Mouse (Mus musculus) retina, adult 2 months (tissue): Measurements from ENCODE around the gene Cd48.
"Not testable (repeated sequence)": the region's sequence is repeated elsewhere in the genome, so short reads cannot be mapped to it uniquely, and the experiment has no call there.

Experiments used
- DNase-seq: peaks from one replicate; pipeline ENCODE4 v3.0.0-alpha.2; 2012; ENCODE audit warnings: low read depth, low spot score

The Cd48 gene

DNA sequence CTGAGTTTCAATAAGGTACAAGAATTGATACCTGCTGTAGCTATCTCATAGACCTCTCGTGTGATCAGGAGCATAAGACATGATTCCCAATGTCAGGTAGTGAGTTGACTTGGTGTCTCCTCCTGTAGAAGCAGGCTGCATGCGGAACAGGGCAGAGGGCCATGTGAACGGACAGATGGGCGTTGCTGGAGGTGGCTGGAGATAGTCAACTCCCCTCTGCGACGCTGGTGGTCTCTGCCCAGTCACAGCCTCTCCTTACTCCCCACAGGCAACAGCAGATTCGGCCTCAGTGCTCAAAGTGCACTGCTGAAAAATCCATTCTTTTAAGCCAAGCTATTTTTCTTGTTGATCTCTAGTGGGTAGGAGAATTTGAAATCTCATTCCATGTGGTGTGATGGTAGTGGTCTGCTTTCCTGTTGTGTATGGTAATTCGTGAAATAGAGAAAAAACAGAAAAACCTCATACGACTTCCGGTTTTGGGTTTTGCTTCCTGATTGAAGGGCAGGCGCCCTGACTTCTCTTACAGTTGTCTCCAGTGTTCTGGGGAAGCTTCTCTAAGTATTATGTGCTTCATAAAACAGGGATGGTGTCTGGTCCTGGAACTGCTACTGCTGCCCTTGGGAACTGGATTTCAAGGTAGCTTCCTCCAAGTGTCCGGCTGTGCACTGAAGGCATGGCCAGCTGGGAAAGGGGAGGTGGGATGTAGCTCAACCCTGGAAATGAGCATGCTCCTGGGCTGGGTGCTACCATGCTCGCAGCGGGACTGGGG, at the start of gene Cd48:
Gene Cd48, plus strand, starts transcription at position 479 of the 769 bp plus-strand sequence.
- DNase-seq = no peak

DNA sequence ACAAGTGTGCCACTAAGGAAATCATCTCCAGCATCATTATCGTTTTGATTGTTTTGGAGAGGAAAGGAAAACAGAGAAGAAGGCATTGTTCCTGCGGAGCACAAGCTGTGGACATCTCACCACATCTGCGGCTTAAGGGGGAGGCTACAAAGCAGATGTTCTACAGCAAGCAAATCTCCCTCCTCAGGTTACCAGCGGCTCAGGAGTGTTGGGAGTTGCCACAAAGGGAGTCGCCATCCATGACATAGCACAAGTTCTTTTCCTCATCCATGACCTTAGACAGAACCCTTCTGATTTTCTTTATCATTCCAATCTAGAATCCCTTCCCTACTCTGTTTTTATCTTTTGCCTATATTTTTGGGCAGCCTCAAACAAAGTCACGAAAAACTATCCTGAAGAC, 46.1 kb upstream of the Cd48 start:
- DNase-seq = no peak

DNA sequence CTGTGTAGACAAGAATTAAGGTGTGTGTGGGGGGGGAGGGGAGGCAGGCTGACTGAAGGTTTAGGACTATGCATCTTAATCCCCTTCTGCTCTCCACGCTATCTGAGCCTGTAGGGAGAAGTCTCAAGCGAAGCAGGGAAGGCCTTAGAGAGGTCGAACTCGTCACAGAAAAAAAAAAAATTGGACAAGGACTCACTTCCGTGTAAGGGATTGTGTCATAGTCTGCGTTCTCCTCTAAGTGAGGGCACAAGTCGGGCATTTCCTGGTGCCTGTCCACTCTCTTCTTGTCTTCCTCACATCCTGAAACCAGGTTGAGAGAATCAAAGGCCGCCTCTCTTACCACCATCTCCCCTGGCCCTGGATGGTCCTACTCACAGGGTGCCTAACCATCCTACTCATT, 44.7 kb upstream of the Cd48 start:
- DNase-seq = no peak

DNA sequence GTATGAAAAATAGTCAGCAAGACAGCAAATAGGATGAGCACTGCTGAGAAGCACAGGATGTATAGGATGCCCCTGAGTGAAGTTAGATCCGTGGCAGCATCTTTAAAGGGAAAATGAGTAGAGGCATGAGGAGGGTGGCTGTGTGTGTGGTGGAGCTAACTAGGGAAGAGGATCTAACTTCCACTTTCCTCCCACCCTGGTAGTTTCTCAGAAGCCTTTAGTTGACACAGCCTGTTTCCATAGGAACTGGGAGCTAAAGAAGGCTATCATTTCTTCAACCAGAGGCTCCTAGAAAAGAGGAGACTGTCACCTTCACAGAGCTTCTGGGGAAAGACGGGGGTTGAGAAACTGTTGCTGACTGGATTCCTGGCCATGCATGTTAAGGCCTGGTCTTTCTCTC, 43.1 kb upstream of the Cd48 start:
- DNase-seq = no peak

DNA sequence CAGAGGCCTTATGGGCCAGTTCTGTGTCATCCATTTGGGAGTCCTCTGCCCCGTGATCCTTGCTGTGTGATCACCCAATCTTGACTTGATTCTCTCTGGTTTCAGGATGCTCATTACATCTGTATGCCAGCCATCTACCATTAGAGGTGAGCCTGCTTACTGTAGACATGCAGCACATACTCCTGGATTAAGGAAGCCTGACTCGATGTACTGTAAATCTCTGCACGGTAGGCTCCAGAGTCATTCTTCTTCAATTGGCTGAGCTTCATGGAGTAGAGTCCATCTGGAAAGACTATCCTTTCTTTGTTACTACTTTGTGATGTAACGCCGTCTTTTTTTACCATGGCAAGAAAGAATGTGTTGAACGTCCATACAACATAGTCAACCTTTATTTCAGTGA, 41.0 kb upstream of the Cd48 start:
- DNase-seq = no peak

DNA sequence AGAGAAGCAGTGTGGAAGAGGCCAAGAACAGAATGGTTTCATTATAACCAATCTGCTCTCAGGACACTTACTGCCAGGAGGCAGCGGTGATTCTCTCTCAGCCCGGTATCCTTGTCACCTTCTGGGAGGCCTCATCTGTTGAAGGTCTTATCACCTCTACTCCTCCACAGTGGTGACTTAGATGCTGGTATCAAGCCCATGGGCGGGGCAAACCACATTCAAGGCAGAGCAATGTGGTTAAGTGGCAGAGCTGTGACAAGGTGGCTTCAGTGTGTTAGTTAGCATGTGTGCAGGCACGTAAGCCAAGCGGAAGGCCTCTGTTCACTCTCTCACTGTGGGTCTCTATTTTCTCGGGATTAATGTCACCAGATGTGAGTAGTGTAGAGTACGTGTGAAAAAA, 38.2 kb upstream of the Cd48 start:
- DNase-seq = no peak

DNA sequence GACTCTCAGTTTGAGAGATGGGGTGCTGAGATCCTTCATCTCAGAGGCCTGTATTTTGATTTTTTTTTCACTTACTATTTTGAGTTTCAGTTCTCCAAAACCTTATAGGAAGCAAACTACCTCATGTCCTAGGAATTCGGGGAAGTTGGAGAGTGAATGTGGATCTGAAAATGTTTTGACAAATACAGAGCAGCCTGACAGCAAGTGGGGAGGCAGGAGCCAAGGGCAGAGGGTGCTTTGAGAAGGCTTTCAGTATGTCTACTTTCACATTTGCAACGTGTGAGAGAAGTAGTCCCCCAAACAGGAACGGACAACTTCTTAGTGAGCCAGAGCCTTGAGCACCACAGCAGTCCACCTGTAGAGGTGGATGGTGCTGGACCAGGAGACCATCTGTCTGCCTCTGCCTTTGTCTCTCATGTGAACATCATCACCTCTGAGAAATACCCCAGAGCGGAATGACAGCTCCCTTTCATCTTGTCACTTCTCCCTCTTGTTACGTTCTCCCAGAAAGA, 35.3 kb upstream of the Cd48 start:
- no peak for DNase-seq

DNA sequence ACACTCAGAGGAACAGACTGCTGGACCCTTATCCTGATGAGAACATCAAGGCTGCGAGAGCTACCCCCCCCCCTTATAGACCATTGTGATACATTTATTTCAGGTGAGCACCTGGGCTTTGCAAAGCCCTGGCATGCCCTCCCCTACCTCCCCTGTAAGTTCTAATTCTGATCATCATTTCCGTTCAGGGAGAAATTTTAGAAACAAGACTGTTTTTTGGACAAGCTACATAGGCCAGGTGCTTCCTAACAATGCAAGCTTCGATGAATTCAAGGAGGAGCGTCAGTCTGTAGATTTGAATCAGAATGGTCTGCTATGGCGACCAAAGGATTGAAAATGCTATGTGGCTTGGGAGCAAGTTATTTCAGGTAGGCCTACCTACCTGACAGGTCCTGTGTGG, 34.1 kb upstream of the Cd48 start:
- no peak for DNase-seq

DNA sequence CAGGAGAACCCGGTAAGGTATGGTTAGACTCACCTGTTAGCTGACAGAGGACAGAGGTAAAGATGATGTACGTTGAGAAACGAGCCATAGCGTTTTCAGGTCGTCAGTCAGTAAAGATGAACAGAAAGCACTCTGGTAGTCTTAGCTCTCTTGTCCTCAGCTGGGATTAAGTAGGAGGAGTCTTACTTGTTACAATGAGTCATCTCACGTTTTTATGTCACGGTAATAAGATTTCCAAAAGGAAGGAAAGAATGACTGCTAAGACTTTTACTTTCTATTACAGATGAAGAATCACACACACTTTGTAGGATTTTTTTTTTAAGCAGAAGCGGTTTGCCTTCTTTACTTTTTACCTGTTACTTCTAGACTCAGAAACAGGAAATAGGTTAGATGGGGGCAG, 33.0 kb upstream of the Cd48 start:
- no peak for DNase-seq

DNA sequence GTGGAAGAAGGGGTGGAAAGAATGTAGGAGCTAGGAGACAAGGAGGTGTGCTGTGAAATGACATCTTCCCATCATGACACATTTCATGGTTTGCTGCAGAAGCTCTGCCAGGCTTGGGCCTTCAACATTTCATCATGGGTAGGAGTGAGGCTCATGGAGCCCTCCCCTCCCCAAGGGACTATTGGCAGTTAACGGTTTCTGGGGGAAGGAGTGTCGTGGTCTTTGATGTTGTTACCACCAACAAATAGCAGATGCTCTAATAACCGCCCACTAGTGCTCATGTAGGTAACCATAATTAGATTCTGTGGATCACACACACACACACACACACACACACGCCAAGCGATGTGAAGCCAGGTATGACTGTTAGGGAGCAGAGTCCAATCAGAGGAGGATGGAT, 29.1 kb upstream of the Cd48 start, which contains the start of gene Slamf7:
Gene Slamf7, minus strand, starts transcription at position 302 of the 400 bp plus-strand sequence.
- DNase-seq = no peak

DNA sequence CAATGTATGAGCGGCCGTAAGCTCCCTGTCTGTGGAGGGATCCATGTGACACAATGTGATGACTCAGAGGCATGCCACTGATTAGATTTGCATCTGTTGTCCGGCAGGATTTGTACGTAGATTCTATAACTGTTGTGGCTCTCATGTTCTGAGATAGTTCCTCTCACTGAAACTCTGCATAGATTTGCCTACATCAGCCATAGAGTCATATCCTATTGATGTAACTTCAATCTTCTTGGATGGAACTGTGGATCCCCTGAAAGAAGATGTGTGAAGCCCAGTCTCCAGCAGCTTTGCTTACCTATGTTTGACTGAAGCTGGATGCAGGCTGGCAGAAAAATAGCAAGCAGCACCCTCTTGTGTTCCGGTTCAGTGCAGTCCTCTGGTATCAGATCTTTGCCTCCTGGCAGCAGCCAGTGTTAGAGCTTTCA, 23.2 kb upstream of the Cd48 start:
- DNase-seq = no peak

DNA sequence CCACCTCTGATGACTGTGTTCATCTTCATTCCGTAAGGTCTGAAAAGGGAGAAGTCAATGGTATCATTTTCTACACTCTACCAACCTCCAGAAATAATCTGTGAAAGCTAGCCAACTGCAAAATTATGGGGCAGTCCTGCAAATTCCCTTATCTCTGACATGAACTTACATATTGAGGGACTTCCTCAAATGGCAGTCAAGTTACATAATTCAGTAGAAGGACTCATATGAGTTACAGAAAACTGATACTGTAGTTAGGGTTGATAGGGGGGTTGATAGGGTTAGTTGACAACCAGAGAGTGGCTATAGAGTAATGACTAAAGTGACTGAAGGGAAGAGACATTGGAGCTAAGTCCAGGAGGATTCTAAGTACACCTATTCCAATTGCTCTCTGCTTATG, 21.4 kb upstream of the Cd48 start:
- DNase-seq = no peak

DNA sequence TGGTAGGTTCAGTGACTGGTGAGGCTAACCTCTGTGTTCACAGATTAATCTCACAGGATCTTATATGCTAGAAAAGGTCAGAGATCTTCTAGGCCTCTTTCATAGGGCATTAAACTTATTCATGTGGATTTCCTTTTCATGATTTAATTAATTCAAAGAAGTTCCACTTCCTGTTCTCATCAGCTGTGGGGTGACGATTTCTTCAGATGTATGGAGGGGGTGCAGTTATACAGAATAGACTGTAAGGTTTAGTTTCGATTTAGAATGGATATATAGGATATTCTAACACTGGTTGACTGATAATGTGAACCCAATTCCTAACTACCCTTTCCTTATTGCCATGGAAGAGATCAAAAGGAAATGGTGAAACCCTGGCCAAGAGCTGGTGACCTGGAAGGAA, 20.3 kb upstream of the Cd48 start:
- no peak for DNase-seq

DNA sequence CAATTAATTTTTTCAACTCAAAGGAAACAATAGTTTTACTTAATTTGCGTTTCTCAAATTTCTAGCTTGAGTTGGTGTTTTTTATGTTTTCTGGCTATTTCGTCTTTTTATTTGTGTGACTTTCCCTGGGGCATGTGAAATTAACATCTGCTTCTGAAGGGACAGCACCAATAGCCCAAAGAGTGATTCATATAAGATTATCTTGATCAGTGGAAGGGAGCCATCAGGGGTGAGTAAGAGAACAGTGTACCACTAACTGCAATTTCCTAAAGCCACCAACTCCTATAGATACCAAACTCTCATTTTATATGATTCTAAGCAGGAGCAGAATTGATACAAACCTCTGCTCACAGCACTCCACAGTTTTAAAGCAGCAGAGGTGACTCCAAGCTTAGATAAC, 18.1 kb upstream of the Cd48 start:
- no peak for DNase-seq

DNA sequence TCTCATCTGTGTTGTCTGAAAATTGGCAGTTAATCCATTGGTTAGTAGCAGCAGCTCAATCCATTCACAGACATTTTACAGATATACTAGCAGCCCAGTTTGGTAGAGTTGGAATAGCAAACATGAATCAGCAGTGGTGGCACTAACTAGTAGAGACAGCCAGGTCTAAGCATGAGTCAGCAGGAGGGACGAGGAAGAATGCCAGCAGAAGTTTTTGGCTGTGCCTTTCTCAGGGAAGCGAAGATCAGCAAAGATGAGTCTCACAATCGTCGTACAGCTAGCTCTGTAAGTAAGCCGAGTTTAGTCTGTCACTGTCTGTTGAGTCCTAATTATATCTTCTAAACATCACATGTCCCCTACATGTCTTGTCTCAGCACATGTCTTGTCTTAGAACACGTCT, 15.5 kb upstream of the Cd48 start:
- no peak for DNase-seq

DNA sequence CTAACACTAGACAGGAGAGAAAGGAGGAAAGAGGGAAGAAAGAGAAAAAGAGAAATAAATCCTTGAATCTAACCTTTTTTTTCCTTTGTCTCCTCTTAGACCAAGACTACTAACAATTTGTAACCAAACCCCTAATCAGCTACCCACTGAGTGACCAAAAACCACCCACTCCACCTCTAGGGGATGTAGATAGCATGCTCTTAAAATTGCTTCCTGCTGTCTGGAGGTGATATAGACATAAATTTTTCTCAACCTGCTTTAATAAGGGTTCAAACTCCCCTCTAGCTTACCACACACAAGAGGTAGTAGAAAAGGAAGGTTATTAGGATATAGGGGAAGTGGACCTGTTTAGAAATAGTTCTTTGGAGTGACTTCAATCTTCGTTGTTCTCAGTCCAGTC, 14.6 kb upstream of the Cd48 start:
- DNase-seq = no peak

DNA sequence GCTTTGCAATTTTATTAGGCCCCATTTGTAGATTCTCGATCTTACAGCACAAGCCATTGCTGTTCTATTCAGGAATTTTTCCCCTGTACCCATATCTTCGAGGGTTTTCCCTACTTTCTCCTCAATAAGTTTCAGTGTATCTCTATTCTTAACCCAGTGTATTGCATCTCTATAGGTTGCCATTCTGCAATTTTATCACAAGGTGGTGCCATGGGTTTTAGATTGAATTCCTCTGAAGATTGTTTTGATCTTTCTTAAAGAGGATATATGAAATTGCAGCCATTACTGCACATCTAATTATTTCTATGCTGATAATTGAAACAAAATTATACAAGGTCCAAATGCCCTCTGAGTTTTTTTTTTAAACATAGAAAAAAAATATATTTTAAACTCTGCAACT, 9.4 kb upstream of the Cd48 start:
- not testable (repeated sequence) for DNase-seq

DNA sequence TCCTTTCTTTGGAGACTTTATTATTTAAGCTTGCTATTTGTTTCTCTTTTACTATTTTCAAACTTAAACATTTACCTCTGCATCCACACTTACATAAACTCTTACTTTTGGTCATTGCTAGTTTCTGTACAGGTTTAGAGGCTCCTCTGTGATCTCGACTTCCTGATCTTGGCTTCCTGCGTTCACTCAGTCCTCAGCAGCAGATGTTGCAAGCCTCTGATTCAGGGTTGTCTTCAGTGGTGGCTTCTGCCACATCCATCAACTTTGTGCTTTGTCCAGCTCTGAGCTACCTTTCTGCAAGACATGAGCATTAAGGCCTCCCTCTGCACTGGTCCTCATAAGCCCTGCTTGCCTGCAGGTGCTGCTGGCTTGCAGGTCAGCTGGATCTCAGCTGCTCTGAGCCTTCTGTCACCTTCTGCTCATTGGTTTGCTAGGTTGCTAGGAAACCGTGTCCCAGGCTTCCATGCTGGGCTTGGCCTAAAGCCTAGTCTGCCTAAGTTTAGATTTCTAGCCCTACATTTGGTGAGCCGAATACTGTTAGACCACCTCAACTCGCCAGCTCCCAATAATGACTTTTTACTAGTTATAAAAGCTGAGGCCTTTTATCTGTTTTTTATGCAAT, 8.8 kb upstream of the Cd48 start:
- DNase-seq = no peak

DNA sequence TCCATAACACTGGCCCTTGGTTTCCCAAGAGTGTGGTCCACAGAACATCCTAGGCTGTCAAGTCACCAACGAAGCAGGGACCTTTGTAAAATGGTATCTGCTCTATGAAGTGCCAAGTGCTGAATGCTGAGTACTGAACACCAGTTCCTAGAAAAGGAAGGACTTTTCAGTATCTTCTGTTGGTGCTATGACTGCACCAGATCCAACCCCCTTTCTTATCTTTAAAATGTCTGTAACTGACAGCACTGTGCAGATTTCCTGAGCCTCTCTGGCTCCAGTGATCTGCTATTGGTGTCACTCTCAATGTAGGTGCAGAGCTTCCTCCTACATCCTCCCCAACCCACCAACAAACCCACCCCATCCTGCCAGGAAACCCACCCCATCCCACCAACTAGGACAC, 7.3 kb upstream of the Cd48 start:
- no peak for DNase-seq

DNA sequence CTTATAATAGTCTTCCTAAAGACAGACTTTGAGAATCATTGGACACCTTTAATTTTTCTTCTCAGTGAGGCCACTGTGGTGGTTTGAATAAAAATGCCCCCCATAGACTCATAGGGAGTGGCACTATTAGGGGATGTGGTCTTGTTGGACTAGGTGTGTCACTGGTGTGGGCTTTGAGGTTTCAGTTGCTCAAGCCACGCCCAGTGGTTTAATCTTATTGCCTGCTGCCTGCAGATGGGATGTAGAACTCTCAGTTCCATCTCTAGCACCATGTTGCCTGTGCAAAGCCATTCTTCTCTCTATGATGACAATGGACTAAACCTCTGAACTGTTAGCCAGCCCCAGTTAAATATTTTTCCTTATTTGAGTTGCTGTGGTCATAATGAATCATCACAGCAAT, 4.1 kb upstream of the Cd48 start:
- no peak for DNase-seq

DNA sequence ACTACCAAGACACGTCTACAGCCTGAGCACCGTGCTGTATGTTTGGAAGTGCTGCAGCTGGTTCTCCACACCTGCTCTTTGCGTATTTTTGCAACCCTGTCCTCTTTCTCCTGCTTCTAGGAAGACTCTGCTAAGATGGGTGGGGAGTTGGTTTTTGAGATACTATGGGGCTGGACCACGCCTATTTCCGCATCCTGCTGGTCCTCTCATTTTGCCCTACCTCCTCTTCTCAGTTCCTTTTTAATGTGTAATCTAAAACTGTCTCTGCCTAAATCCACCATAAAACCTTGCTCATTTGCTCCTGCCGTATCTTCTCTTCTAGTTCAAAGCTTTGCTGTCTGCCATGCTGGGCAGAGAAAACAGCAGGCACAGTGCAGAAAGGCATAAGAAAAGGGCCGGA, 800 bp upstream of the Cd48 start:
- no peak for DNase-seq

DNA sequence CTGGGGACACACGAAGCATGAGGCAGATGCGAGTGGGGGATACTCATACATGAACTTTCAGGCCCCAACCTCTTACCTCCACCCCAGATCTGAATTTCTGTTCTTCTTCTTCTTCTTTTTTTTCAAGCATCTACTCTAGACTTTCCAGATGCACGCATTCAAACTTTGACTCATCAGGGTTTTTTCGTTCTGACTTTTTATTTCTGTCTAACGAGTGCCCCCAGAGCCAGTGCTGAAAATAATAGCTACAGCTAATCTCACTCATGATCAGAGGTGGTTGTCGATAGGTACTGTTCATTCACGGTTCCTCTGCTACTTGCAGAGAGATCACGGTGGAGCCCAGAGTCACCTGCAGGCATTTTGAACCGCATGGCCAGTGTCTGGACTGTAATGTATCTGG, 3.1 kb downstream of the Cd48 start:
- DNase-seq = no peak

DNA sequence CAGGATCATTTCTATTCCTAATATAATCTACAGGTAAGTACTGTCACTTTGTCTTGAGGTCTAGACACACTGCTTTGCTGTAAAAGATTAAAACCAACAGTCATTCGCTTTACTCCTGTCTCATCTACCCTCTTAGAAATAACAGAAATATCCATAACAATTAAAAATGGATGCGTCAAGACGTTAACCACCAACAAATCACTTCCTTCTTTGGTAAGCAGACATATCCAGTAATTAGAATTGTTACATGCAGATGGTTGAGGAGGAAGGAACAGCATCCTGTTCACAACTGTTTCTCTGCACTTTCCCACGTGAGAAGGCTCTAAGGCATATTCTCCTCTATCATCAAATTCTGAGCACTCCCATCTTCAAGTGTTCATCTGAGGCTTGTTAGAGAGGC, 5.5 kb downstream of the Cd48 start:
- DNase-seq = no peak
